Mouse (Mus musculus) A20 (cell line): ENCODE results near the gene Gm45261.

Source experiments
- DNase-seq: peaks from one replicate; pipeline ENCODE4 v3.0.0-alpha.2; 2011; ENCODE audit warnings: low read depth, low spot score

Gene Gm45261

DNA sequence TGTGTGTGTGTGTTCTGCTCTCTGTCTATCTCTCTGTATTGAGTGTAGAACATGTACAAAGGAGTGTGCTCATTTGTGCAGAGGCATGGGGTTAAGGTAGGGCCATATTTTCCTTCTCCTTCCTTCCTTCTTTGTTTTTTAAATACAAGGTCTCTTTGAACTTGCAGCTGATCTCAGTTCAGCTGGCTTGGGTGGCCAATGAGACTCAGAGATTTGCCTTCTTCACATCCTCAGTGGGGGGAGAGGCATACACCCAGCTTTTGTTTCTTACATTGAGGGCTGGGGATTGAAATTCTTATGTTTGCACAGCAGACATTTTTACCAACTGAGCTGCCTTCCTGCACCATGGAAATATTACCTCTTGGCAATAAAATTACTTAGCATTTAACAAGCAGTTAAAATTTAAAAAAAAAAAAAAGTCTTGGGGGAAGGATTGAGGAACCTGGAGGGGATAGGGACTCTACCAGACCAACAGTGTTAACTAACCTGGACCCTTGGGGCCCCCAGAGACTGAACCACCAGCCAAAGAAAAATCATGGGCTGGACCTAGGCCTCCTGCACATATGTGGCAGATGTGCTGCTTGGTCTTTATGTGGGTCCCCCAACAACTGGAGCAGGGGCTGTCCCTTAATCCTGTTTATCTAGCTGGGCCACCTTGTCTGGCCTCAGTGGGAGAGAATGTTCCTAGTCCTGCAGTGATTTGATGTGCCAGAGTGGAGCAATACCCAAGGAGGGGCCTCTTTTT is 50.8 kb downstream of the Gm45261 start:
- no peak for DNase-seq

- DNase-seq = no peak
Observed at GRCm38 (mm10) chr1:80409467-80410105, 51.7 kb downstream of the Gm45261 start.

DNA sequence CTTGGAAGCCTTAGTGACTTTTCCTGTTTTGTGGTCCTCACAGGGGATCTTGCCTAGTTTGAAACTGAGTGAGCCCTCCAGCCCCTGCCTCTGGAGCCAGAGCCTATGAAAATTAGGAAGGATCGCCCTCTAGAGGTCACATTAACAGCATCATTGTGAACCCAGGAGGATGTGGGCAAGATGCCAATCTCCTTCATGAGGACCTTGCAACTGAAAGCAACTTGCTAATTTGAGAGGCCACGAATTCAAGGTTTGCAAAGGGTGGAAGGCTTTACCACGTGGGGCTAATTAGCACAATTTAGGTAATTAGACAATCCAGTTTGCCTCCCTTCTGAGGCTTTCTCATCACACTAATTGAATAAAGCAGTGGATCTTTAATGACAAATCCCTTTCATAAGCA is 52.7 kb downstream of the Gm45261 start:
- DNase-seq = peak; percentile 87

- DNase-seq = no peak
Observed at GRCm38 (mm10) chr1:80404196-80404595, 57.1 kb downstream of the Gm45261 start.

DNA sequence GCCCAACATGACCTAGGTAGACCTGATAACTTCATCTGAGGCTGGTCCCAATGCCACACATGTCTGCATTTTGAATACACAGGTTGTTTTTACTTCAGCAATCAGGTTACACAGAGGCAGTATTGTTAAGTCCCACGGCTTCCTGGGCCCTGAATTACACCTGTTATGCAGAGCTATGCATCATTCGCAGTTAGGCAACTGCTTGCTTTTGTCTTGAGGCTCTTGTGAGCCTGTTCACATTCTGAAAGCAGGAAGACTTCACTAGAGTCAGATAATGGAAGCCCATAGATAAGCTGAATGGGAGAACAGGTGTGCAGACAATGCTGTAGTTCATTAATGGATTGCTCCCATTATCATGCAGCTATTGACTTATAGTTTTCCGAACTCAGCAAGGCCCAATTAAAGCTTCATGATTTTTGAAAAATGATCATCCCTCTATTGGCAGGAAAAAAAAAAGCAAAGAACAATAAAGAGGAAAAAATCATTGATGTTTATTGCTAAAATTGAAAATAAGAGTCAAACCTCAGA is 57.8 kb downstream of the Gm45261 start:
- DNase-seq = no peak

- DNase-seq = peak; percentile 83
Observed at GRCm38 (mm10) chr1:80401961-80402360, 59.3 kb downstream of the Gm45261 start.
